In genomic region chr8:84784681-84785505, GRCm38 (mm10) we compare ENCODE assay signal across 10 mouse cellular contexts. TPM values are rescaled to one million over a fixed set of nuclear protein-coding genes. Genes with fewer than 3 reads are reported as not detected.
DNase-seq lines count a peak whose midpoint lies in the region; ATAC-seq and TF ChIP-seq lines count a peak whose summit lies in the region.
"Had no signal": no experiment of that assay in that cellular context is flagged by ENCODE, and none has a peak within 500 bp of the region (broad histone marks: within the 10 kb centered on the region; RNA-seq: fewer than 3 reads in every experiment).

No protein-coding gene starts in this region.

- H3K79me3 ChIP-seq in C2C12 (ENCODE audit: low read depth) = peaks cover 76% of the 10 kb centered on the region

- H3K9ac ChIP-seq in embryonic facial prominence, embryonic 13.5 days = peak overlapping the region; percentile 54
- peak overlapping the region; percentile 63 for H3K9ac ChIP-seq in limb, embryonic 13.5 days
- H3K9ac ChIP-seq: liver, embryonic 15.5 days had no signal

- H3K9me3 ChIP-seq in embryonic facial prominence, embryonic 13.5 days = no peaks in the 10 kb centered on the region
- H3K9me3 ChIP-seq in limb, embryonic 13.5 days = no peaks in the 10 kb centered on the region
- H3K9me3 ChIP-seq: liver, embryonic 15.5 days had no signal

- no peaks in the 10 kb centered on the region for H3K27me3 ChIP-seq in C2C12 (ENCODE audit: control insufficient read depth, insufficient read depth, insufficient read length)
- peaks cover 99% of the 10 kb centered on the region for H3K27me3 ChIP-seq in embryonic facial prominence, embryonic 13.5 days
- peaks cover 96% of the 10 kb centered on the region for H3K27me3 ChIP-seq in limb, embryonic 13.5 days

- H3K4me2 ChIP-seq in embryonic facial prominence, embryonic 13.5 days = peak overlapping the region; percentile 45
- peak overlapping the region; percentile 60 for H3K4me2 ChIP-seq in limb, embryonic 13.5 days (replicated peaks)
- H3K4me2 ChIP-seq: liver, embryonic 15.5 days had no signal

- H3K36me3 ChIP-seq in C2C12 (ENCODE audit: control insufficient read depth, insufficient read depth) = no peaks in the 10 kb centered on the region
- no peaks in the 10 kb centered on the region for H3K36me3 ChIP-seq in embryonic facial prominence, embryonic 13.5 days
- H3K36me3 ChIP-seq in limb, embryonic 13.5 days = peaks cover 4% of the 10 kb centered on the region; the same call in 1 of the 2 replicates
- H3K36me3 ChIP-seq: liver, embryonic 15.5 days had no signal

- peaks cover 100% of the 10 kb centered on the region for H3K79me2 ChIP-seq in C2C12 (ENCODE audit: control insufficient read depth, insufficient read depth)

- peaks cover 98% of the 10 kb centered on the region for H3K4me1 ChIP-seq in embryonic facial prominence, embryonic 13.5 days
- H3K4me1 ChIP-seq in limb, embryonic 13.5 days = peaks cover 100% of the 10 kb centered on the region

- peak; percentile 47 for DNase-seq in gastrocnemius, adult 2 months
- no peak for DNase-seq in gastrocnemius, postnatal 10 days
- no peak for DNase-seq in thymus, postnatal 25 days
- DNase-seq in adrenal gland, adult 2 months = no peak
- DNase-seq in lung, postnatal 25 days (ENCODE audit: low spot score) = no peak

- peak overlapping the region; percentile 96 for H3K27ac ChIP-seq in gastrocnemius, adult 2 months
- H3K27ac ChIP-seq in embryonic facial prominence, embryonic 13.5 days = no peak overlapping the region
- H3K27ac ChIP-seq in limb, embryonic 13.5 days = no peak overlapping the region
- H3K27ac ChIP-seq: liver, embryonic 15.5 days had no signal

- no peak for TF ChIP-seq CTCF in gastrocnemius, adult 2 months (IDR thresholded peaks at IDR 0.05)
- no peak for TF ChIP-seq CTCF in C2C12 (IDR thresholded peaks at IDR 0.05; ENCODE audit: control insufficient read depth, insufficient read depth, insufficient read length)

- no peak for ATAC-seq in embryonic facial prominence, embryonic 13.5 days (ENCODE audit: insufficient number of reproducible peaks, insufficient read depth, low FRiP score, low TSS enrichment, low read depth)
- no peak for ATAC-seq in limb, embryonic 13.5 days (ENCODE audit: low FRiP score, low read depth)

- H3ac ChIP-seq in C2C12 (ENCODE audit: control insufficient read depth, insufficient read length, low read depth) = peak overlapping the region; percentile 27

- peak overlapping the region; percentile 69 for H3K4me3 ChIP-seq in gastrocnemius, adult 2 months
- no peak overlapping the region for H3K4me3 ChIP-seq in C2C12 (ENCODE audit: insufficient read depth, poor library complexity, severe bottlenecking)
- peak overlapping the region; percentile 27 for H3K4me3 ChIP-seq in embryonic facial prominence, embryonic 13.5 days
- H3K4me3 ChIP-seq in limb, embryonic 13.5 days = peak overlapping the region; percentile 34
- H3K4me3 ChIP-seq: erythroblast, embryonic 14.5 days; liver, embryonic 15.5 days had no signal

- intact Hi-C loops in gastrocnemius, adult 2 months (cut with DNase I) = no loop called here

- WGBS in embryonic facial prominence, embryonic 13.5 days = 4% methylated on average over 48 of the region's 48 CpGs
- WGBS in limb, embryonic 13.5 days = 7% methylated on average over 48 of the region's 48 CpGs

TF ChIP-seq in C2C12, 6 proteins besides CTCF, POLR2A, EP300 and RAD21:
- TF ChIP-seq MAX (IDR thresholded peaks at IDR 0.05) (no peak), FOSL1 (IDR thresholded peaks at IDR 0.05; ENCODE audit: insufficient read depth, low read length, poor library complexity, severe bottlenecking) (no peak), USF1 (IDR thresholded peaks at IDR 0.05; ENCODE audit: low read depth) (no peak), MYOD1 (IDR thresholded peaks at IDR 0.05; ENCODE audit: control insufficient read depth, insufficient read length, low read depth) (no peak), CEBPB (IDR thresholded peaks at IDR 0.05; ENCODE audit: low read depth) (no peak), MYOG (IDR thresholded peaks at IDR 0.05; ENCODE audit: control insufficient read depth, extremely low read depth, insufficient read length) (no peak)
TF ChIP-seq in C2C12: peak in this region for 0.

RNA-seq across cellular contexts. Expression of gene Nfix, which starts 15.3 kb away (rescaled TPM):
- total RNA-seq in gastrocnemius, adult 2 months (2021) = 100 to 1,000 TPM; 465 to 558 TPM
- 100 to 1,000 TPM; 598 to 734 TPM for total RNA-seq in gastrocnemius, postnatal 10 days (2021)
- polyA plus RNA-seq in C2C12 (2012; fragmentation: generic; extraction: Trizol) = 50.7 TPM
- 37.0 and 42.9 TPM in 2 replicates for polyA plus RNA-seq in embryonic facial prominence, embryonic 13.5 days (2015; fragmentation: Nextera tagmentation; extraction: Ambion mirVana)
- 46.9 and 48.0 TPM in 2 replicates for polyA plus RNA-seq in limb, embryonic 13.5 days (2015; fragmentation: Nextera tagmentation; extraction: Ambion mirVana)
- total RNA-seq in adrenal gland, adult 2 months (2021) = 100 to 1,000 TPM in 1 of 2 experiments, 10 to 100 TPM in 1; 91.3 to 113 TPM
- 47.0 and 59.9 TPM in 2 replicates for polyA plus RNA-seq in adrenal gland, adult 2 months (2012; rRNA removed)

RNA-seq across cellular contexts. Expression of gene Dand5, which starts 37.7 kb away (rescaled TPM):
- 10 to 100 TPM; 10.2 to 14.3 TPM for total RNA-seq in gastrocnemius, adult 2 months (2021)
- total RNA-seq in gastrocnemius, postnatal 10 days (2021) = 1 to 10 TPM; 5.8 to 7.3 TPM
- polyA plus RNA-seq in C2C12 (2012; fragmentation: generic; extraction: Trizol) = 2.4 TPM
- 7.0 TPM in 2 replicates for polyA plus RNA-seq in embryonic facial prominence, embryonic 13.5 days (2015; fragmentation: Nextera tagmentation; extraction: Ambion mirVana)
- 6.3 TPM in 2 replicates for polyA plus RNA-seq in limb, embryonic 13.5 days (2015; fragmentation: Nextera tagmentation; extraction: Ambion mirVana)
- total RNA-seq in adrenal gland, adult 2 months (2021) = 10 to 100 TPM; 11.5 to 12.2 TPM
- 5.1 and 7.0 TPM in 2 replicates for polyA plus RNA-seq in adrenal gland, adult 2 months (2012; rRNA removed)

RNA-seq across cellular contexts. Expression of gene Gadd45gip1, which starts 46.4 kb away (rescaled TPM):
- 10 to 100 TPM; 16.2 to 30.4 TPM for total RNA-seq in gastrocnemius, adult 2 months (2021)
- 10 to 100 TPM; 30.3 to 33.4 TPM for total RNA-seq in gastrocnemius, postnatal 10 days (2021)
- polyA plus RNA-seq in C2C12 (2012; fragmentation: generic; extraction: Trizol) = 32.5 TPM
- polyA plus RNA-seq in embryonic facial prominence, embryonic 13.5 days (2015; fragmentation: Nextera tagmentation; extraction: Ambion mirVana) = 45.6 and 48.2 TPM in 2 replicates
- 48.1 and 48.4 TPM in 2 replicates for polyA plus RNA-seq in limb, embryonic 13.5 days (2015; fragmentation: Nextera tagmentation; extraction: Ambion mirVana)
- total RNA-seq in adrenal gland, adult 2 months (2021) = 10 to 100 TPM; 72.6 to 74.9 TPM
- 141 and 196 TPM in 2 replicates for polyA plus RNA-seq in adrenal gland, adult 2 months (2012; rRNA removed)

RNA-seq across cellular contexts. Expression of gene Rad23a, which starts 55.6 kb away (rescaled TPM):
- total RNA-seq in gastrocnemius, adult 2 months (2021) = 100 to 1,000 TPM; 159 to 172 TPM
- 100 to 1,000 TPM; 124 to 130 TPM for total RNA-seq in gastrocnemius, postnatal 10 days (2021)
- 68.3 TPM for polyA plus RNA-seq in C2C12 (2012; fragmentation: generic; extraction: Trizol)
- 97.1 and 100 TPM in 2 replicates for polyA plus RNA-seq in embryonic facial prominence, embryonic 13.5 days (2015; fragmentation: Nextera tagmentation; extraction: Ambion mirVana)
- 106 TPM in 2 replicates for polyA plus RNA-seq in limb, embryonic 13.5 days (2015; fragmentation: Nextera tagmentation; extraction: Ambion mirVana)
- total RNA-seq in adrenal gland, adult 2 months (2021) = 100 to 1,000 TPM; 122 to 141 TPM
- polyA plus RNA-seq in adrenal gland, adult 2 months (2012; rRNA removed) = 128 and 131 TPM in 2 replicates
